Mouse (Mus musculus) lung, postnatal 0 days (tissue): ENCODE measurements around the gene Cdkal1. TPM values are rescaled to one million over a fixed set of nuclear protein-coding genes. Genes with fewer than 3 reads are reported as not detected.

Source experiments
- ATAC-seq: fragments of 200-750 bp; cut with Nextera tagmentation; 2 replicates; pipeline ENCODE4 v1.8.0; 2017; ENCODE audit warnings: moderate library complexity
- DNase-seq: peaks from one replicate; pipeline ENCODE4 v3.0.0-alpha.2; 2016; ENCODE audit warnings: low spot score
- H3K27ac ChIP-seq: fragments of 300-500 bp; sonication (generic); 2 replicates; pipeline ENCODE4 v1.5.1; 2014; ENCODE audit warnings: antibody characterized with exemption, mild to moderate bottlenecking, low read length, mixed read lengths
- H3K27me3 ChIP-seq: fragments of 300-500 bp; sonication (generic); replicated peaks from 2 replicates; pipeline ENCODE4 v1.6.1; 2014; ENCODE audit warnings: low read length, mixed read lengths; ENCODE audit not compliant: insufficient read depth
- H3K36me3 ChIP-seq: fragments of 300-500 bp; sonication (generic); 2 replicates; pipeline ENCODE4 v1.6.1; 2014; ENCODE audit warnings: low read length, mixed read lengths; ENCODE audit not compliant: insufficient read depth
- H3K4me1 ChIP-seq: fragments of 300-500 bp; sonication (generic); 2 replicates; pipeline ENCODE4 v1.6.1; 2014; ENCODE audit warnings: antibody characterized with exemption, low read depth, low read length, mixed read lengths; ENCODE audit not compliant: insufficient read depth
- H3K4me2 ChIP-seq: fragments of 300-500 bp; sonication (generic); replicated peaks from 2 replicates; pipeline ENCODE4 v1.6.1; 2014; ENCODE audit warnings: low read depth, mild to moderate bottlenecking, low read length, moderate library complexity, mixed read lengths
- H3K4me3 ChIP-seq: fragments of 300-500 bp; sonication (generic); 2 replicates; pipeline ENCODE4 v1.5.1; 2014; ENCODE audit warnings: low read depth, low read length
- H3K9ac ChIP-seq: fragments of 300-500 bp; sonication (generic); replicated peaks from 2 replicates; pipeline ENCODE4 v1.6.1; 2014; ENCODE audit warnings: low read depth, mild to moderate bottlenecking
- H3K9me3 ChIP-seq: fragments of 300-500 bp; sonication (generic); 2 replicates; pipeline ENCODE4 v1.6.1; 2016; ENCODE audit warnings: low read length, mixed read lengths
- CTCF ChIP-seq: IDR thresholded peaks from 2 replicates; pipeline ENCODE4 v1.5.1; 2016; ENCODE audit warnings: antibody characterized with exemption, mild to moderate bottlenecking
- EP300 ChIP-seq: IDR thresholded peaks from 2 replicates; pipeline ENCODE4 v1.6.1; 2016; ENCODE audit warnings: antibody characterized with exemption, mild to moderate bottlenecking, control low read depth
- WGBS: fragments of 180-500 bp; shearing (Covaris S2); extraction: QIAGEN DNeasy Blood & Tissue Kit; methylation state at CpG from one replicate; pipeline ENCODE4 v1.1.7; 2014; 5-methylcytosine and 5-hydroxymethylcytosine counted together
- polyA plus RNA-seq: library from polyadenylated mRNA; unstranded; fragments of >200 nt; fragmentation: Nextera tagmentation; extraction: Ambion mirVana; gene quantifications from 2 replicates; pipeline ENCODE4 v1.2.1, GENCODE M21; 2015

The Cdkal1 gene
- polyA plus RNA-seq, 1 experiment from 2014 or later, result 14.7 TPM

DNA sequence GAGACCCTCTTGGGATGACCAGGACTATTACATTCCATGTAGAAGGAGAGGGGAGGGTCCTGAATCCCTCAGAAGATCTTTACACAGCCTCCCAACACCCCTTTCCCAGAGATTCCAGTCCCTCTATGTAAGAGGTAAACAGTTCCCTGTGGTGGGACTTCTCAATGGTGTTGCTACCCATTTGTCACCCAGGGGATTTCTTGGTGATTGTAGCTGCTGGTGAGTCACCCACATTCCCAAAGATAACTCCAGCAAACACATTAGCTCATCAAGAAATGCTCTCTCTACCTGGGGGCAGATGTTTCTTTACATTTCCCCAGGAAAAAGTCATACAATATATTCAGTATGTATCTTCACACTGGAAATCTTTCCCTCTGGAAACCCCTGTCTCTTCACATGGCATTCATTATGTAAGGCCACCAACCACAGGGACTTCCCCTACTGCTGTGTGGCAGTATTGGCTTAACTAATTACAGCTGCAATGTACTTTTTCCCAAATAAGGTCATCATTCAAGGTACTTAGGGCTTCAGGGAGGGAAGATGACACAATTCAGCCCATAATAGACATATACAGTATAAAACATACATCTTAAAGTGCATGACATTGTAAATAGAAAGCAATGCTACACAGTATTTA is 636.8 kb downstream of the Cdkal1 start:
- DNase-seq, result no peak
- Histone ChIP-seq H3K36me3 (no peaks in the 10 kb centered on the region), H3K4me3 (no peak overlapping the region), H3K27me3 (no peaks in the 10 kb centered on the region), H3K27ac (no peak overlapping the region), H3K4me2 (no peak overlapping the region), H3K9me3 (no peaks in the 10 kb centered on the region), H3K4me1 (no peaks in the 10 kb centered on the region), H3K9ac (no peak overlapping the region)
- TF ChIP-seq CTCF, result no peak
- no peak for TF ChIP-seq EP300
- no peak for ATAC-seq

DNA sequence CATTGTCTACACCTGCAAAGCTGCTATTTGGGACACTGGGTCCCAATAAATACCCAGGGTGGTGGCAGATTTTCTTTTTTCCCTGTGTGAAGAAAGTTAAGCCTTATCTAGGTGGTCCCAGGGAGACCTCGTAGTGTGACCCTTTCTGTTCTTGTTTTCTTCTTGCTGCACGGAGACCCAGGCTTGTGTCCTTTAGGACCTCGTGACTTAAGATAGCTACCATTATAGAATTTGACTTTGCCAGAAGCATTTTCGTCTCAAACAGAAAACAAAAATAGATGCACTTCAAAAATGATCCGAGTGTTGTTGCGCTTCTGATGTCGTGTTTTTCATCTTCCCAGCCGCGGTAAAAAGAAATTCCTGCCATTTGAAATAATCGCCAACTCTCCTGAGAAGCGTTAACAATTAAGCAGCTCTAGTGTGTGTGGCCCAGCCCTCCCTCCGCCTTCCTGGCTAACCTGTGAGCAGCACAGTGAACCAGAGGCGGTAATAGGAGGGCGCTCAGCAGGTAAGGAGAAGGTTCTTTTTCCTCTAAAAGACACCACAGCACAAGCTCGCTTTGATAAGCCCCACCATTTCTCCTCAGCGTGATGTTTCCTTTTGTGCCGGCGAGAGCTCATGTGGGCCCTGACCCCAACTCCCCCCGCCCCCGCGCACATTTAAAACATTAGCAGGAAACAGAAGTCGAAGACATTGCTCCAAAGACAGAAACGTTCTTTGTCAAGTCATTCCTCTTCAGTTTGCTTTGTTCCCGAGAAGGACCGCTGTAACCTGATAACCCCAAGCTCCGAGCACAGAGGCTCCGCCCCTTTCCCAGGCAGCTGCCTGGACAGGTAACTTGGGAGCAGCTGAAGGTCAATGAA is 645.1 kb downstream of the Cdkal1 start:
- Histone ChIP-seq H3K9me3 (no peaks in the 10 kb centered on the region), H3K27me3 (no peaks in the 10 kb centered on the region), H3K4me3 (peak overlapping the region; percentile 32), H3K27ac (peak overlapping the region; percentile 68), H3K4me2 (peak overlapping the region; percentile 64), H3K36me3 (no peaks in the 10 kb centered on the region), H3K4me1 (no peaks in the 10 kb centered on the region), H3K9ac (no peak overlapping the region)
- DNase-seq (peak; percentile 78), ATAC-seq (peak; percentile 89)
- 4% methylated on average over 27 of the region's 27 CpGs for WGBS
- TF ChIP-seq EP300 (no peak), CTCF (no peak)

DNA sequence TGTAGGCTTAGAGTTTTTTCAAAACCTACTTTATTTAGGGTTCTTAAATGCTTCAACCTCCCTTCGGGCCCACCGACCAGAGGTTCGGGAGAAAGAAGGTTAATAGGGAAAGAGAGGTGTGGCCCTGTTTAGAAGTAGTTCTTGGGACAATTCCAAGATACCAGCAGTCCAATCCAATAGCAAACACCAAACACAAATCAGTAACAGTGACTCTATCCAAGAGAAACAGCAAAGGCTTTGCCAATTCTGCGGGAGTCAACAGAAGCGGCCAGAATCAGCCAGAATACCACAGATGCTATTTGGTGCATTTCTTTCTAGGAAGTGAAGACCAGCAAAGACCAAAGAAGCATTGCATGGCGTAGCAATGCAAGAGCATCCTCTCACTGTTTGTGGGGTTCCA is 646.7 kb downstream of the Cdkal1 start:
- Histone ChIP-seq H3K4me3 (no peak overlapping the region), H3K9me3 (no peaks in the 10 kb centered on the region), H3K9ac (no peak overlapping the region), H3K4me2 (no peak overlapping the region), H3K4me1 (no peaks in the 10 kb centered on the region), H3K36me3 (no peaks in the 10 kb centered on the region), H3K27ac (no peak overlapping the region), H3K27me3 (no peaks in the 10 kb centered on the region)
- no peak for TF ChIP-seq CTCF
- no peak for DNase-seq
- ATAC-seq, result no peak
- 87% methylated on average over 6 of the region's 6 CpGs for WGBS

DNA sequence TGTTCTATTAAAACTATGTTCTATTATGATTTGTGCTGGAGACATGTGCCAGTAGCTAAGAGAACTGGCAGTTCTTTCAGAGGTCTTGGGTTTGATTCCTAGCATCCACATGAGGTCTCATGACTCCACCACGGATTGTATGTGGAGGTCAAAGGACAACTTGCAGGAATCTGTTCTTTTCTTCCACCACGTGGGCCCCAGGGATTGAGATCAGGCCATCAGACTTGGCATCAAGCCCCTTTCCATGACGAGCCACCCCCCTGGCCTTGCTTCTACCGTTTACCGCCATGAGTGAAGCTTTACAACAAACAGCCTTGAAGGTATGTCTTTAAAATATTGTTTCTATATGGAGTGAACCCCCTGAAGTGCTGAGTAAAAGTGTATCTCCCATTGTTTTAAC is 651.6 kb downstream of the Cdkal1 start:
- no peak for ATAC-seq
- no peak overlapping the region for H3K4me2 ChIP-seq
- H3K4me3 ChIP-seq, result no peak overlapping the region
- no peak for TF ChIP-seq EP300
- no peak for TF ChIP-seq CTCF
- H3K4me1 ChIP-seq, result peaks cover 5% of the 10 kb centered on the region; the same call in 1 of the 2 replicates
- H3K36me3 ChIP-seq, result no peaks in the 10 kb centered on the region
- no peaks in the 10 kb centered on the region for H3K27me3 ChIP-seq
- H3K27ac ChIP-seq, result no peak overlapping the region
- no peaks in the 10 kb centered on the region for H3K9me3 ChIP-seq
- no peak for DNase-seq
- no peak overlapping the region for H3K9ac ChIP-seq
- WGBS, result 75% methylated on average over 5 of the region's 5 CpGs

DNA sequence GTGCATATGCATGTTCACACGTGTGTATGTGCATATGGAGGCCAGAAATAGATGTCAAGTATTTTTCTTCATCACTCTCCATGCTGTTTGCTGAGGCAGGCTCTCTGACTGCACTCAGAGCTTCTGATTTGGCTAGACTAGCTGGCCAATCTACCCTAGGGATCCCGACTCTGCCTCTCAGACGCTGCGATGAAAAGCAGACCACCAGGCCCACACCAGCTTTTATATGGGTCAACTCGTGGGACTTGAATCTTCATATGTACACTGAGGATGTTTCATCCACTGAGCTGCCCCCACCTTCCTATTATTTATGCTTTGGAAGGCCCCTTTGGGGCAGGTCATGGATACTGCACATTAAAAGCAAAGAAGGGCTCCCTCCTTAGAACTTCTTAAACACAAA is 652.0 kb downstream of the Cdkal1 start:
- no peak for ATAC-seq
- Histone ChIP-seq H3K27me3 (no peaks in the 10 kb centered on the region), H3K4me2 (no peak overlapping the region), H3K36me3 (no peaks in the 10 kb centered on the region), H3K9ac (no peak overlapping the region), H3K4me1 (peaks cover 5% of the 10 kb centered on the region; the same call in 1 of the 2 replicates), H3K27ac (no peak overlapping the region), H3K9me3 (no peaks in the 10 kb centered on the region), H3K4me3 (no peak overlapping the region)
- no peak for DNase-seq
- 78% methylated on average over 5 of the region's 5 CpGs for WGBS
- TF ChIP-seq CTCF, result no peak
- no peak for TF ChIP-seq EP300

DNA sequence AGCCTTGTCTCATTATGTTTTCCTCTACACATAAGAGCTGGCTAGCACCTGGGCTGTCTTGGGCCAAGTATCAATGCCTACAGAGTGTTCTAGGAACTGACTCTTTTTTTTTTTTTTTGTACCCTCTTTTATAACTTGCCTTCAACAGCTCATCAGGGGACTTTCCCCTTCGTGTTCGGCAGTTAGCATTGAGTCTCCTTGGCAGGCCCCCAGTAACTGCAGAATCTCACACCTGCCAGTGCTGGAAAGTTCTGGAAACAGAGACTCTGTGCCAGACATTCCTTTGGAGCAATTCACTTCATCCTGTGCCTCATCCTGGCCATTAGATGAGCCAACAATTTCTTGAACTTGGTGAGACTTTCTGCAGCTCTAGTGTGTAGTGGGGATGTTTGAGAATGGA is 652.9 kb downstream of the Cdkal1 start:
- DNase-seq (peak; percentile 75), ATAC-seq (peak; percentile 79)

More for the DNA sequence above, 652.9 kb downstream of the Cdkal1 start:
- 32% methylated on average over 2 of the region's 2 CpGs for WGBS
- Histone ChIP-seq H3K36me3 (no peaks in the 10 kb centered on the region), H3K9ac (no peak overlapping the region), H3K4me2 (no peak overlapping the region), H3K9me3 (no peaks in the 10 kb centered on the region), H3K4me3 (no peak overlapping the region), H3K27me3 (no peaks in the 10 kb centered on the region), H3K27ac (no peak overlapping the region), H3K4me1 (peaks cover 5% of the 10 kb centered on the region; the same call in 1 of the 2 replicates)
- TF ChIP-seq EP300 (peak; percentile 28; the same call in 1 of the 2 replicates), CTCF (no peak)
